Mouse (Mus musculus) lung, adult 2 months (tissue): ENCODE results near the gene Xrcc3.

Experiments
- CTCF ChIP-seq: fragments of 200-500 bp; IDR thresholded peaks from 2 replicates; pipeline ENCODE4 v1.5.1; 2011; ENCODE audit warnings: mild to moderate bottlenecking, low read length, control low read depth; ENCODE audit not compliant: insufficient read depth
- POLR2A ChIP-seq: fragments of 200-500 bp; IDR thresholded peaks from 2 replicates; pipeline ENCODE4 v1.6.1; 2011; ENCODE audit warnings: low read depth, mild to moderate bottlenecking, control low read depth, low read length, borderline replicate concordance; ENCODE audit errors: extremely low read depth

- no peak for TF ChIP-seq POLR2A
- no peak for TF ChIP-seq CTCF
These were observed 39.5 kb downstream of the Xrcc3 start for GRCm38 (mm10) chr12:111774156-111774555.
